Mouse (Mus musculus) 416B (cell line): ENCODE results near the gene Slc35e3.
"Not testable (repeated sequence)": the region's sequence is repeated elsewhere in the genome, so short reads cannot be mapped to it uniquely, and the experiment has no call there.

ENCODE experiments used
- DNase-seq: peaks from one replicate; pipeline ENCODE4 v3.0.0; 2011; ENCODE audit warnings: low read depth

Slc35e3 gene

DNA sequence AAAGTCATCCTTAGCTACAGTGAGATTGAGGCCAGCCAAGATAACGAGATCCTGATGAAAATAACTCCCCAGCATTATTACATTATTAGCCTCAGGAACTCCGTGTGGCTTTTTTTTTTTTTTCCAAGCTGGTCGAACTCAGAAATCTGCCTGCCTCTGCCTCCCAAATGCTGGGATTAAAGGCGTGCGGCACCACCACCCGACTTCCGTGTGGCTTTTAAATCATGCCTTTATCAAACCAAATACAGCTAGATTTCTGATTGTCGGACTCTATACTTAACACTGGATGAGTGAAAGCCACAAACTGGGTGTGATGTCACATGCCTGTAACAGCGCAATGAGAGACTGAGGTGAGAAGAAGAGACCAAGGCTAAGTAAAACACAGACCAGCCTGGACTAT, 33.3 kb downstream of the Slc35e3 start:
- no peak for DNase-seq

DNA sequence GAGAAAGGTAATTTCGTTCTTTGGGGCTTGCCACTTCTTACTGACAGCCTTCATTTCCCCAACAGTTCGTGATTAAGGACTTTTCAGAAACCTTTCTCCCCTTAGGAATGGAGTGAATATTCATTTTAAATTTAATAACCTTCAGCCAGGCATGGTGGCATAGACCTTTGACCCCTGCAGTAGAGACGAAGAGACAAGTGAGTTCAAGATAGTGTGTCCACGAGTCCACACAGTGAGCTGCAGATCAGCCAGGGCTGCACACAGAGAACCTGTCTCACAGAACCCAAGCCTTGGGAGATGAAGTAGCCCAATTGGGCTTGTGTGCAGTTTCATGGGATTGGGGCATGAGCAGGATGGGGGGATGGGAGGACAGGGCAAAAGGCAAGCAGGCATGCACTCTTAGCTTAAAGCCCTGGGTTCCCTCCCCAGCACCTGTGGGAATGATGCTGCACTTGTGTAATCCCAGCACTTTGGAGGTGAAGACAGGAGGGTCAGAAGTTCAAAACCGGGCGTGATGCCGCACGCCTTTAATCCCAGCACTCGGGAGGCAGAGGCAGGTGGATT, 33.9 kb downstream of the Slc35e3 start:
- DNase-seq: no peak

DNA sequence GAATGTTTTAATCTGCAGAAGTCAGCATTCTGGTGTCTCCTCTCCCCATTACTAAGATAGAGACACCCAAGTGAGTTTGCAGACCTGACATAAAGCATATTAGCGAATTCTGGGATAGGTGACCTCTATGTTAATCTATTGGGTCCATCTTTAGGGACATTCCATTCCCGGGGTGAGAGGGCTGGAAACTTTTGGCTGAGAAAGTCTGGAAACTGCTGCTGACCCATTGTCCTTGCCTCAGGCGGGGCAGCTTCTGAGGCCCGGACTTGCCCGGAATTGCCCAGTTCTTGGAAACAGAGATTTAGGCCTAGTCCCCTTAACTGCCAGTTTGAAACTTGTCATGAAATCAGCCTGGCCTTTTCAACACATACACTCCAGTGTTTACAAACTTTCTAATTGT, 34.8 kb downstream of the Slc35e3 start:
- DNase-seq: no peak

DNA sequence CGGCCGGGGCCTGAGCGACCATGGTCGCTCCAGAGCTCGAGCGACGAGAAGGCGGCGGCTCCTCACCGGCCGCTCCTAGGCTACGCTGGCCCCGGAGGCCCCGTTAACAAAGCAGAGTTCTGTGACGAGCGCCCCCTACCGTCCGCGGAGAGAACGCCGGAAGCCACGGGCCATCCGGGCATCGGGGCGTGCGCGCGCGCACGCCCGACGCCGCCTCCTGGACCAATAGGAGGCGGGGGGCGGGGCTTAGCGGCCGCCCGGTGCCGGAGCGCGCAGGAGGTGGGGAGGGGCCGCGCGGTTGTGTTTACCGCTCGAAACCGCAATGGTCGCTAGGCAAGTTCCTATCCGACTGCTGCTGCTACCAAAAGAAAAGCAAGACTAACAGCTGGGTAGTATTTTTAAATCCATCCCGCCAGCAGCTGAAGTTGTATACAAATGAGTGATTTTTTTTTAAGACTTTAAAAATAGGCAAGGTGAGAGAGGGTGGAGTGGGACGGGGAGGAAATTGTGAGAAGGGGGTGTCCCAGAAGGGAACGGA, 35.5 kb downstream of the Slc35e3 start, which contains the start of gene Mdm2:
Gene Mdm2 (minus strand): TSS at position 155 of the 538 bp plus-strand sequence.
- DNase-seq: peak; percentile 94

DNA sequence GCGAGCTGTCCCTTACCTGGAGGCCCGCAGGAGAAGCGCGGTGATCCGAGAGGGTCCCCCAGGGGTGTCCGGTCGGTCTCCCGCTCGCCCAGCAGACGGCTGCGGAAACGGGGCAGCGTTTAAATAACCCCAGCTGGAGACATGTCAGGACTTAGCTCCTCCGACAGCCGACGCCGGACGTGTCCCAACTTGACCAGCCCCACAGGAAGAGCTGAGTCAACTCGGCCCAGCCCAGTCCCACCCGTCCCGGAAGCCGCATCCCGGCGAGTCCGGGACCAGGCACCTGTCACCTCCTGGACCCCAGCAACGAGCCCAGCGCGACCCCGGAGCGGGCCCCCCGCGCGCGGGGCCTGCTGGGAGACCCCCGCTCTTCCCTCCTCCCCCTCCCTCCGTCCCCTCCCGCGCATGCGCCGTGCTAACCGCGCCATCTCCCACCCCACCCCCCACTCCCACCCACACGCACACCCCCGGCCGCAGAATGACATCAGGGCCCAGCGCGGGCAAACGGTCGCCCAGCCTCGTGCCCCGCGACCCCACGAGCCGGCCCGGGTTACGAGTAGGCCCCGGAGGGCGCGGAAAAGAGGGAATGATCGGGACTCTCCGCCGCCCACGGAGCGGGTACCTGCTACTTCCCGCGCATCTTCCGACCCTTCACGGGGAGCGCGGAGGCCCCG, 36.1 kb downstream of the Slc35e3 start:
- peak; percentile 96 for DNase-seq

DNA sequence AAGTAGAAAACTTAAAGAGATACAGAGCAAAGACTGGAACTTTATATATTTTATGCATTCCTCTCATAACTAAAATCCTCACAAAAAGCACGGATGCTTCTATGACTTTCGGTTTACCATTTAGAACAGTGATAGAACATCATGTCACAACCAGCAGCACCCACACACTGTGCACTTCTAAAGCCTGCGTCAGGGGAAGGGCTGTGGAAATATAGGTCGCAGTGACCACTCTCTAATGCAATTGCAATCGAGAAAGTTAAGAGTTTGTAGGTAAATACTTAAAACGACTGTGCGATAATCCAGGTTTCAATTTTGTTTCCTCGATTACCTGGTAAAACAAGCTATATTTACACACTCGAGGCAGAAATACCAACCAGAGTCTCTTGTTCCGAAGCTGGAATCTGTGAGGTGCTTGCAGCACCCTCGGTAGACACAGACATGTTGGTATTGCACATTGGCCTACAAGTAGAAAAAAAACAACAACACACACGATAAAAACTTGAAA, 36.8 kb downstream of the Slc35e3 start:
- DNase-seq: peak; percentile 45

DNA sequence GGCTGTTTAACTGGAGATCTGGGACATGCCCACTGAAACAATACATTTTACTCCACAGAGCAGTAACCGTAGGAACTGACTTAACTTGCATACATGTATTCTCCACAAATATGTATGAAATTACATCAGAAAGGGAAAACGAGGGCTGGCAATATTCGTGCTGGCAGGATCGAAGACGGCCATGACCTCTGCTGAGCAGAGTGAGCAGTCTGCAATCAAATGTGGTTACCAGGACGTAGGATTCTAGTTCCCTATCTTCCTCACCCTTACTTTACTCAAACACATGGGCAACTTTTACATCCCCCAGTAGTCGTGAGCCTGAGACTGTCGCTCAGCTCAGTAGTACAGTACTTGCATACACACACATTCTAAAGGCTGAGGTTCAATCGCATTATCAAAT, 37.3 kb downstream of the Slc35e3 start:
- peak; percentile 50 for DNase-seq

DNA sequence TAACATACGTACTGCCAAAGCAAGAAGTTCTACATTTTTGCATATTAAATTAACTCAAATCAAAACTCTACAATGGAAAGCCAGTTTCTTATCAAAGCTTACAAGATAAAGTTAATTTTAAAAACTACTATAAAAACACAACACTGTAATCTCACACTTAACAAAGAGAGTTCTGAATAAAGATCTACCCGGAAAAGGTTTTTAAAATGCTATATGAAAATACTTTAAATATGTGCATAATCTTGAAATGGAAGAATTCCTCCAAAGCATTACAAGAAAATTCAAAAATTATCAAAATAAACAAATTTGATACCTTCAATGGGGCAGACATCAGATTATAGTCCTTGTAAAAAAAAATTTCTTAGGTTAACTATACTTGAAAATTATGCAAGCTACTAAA, 37.8 kb downstream of the Slc35e3 start:
- no peak for DNase-seq

DNA sequence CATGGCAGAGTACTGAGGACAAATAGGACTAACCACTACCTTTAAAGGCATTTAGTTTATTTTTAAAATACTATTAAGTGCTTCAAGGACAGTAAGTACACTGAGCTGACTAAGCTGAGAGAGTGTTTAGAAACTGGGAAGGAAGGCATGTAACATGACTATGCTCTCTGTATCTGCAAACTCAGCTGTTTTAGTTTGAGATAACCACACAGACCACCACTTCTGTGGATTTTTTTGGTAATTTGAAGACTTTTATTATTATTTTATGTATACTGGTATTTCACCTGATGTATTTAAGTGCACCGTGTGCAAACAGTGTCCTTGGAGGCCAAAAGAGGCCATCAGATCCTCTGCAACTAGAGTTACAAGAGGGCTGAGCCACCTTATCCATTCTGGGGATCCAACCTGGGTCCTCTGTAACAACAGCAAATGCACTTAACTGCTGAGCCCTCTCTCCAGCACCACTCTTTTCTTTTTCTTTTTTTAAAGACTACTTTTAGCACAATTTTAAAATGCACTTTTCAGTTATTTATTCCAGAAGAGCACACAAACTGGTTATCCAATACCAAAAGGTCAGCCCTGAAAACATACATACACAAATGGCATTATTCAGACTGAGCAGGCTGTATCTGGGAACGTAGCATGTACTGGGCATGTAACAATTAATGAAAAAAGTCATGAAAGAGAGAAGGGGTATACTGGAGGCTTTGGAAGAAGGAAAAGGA, 38.9 kb downstream of the Slc35e3 start:
- no peak for DNase-seq

DNA sequence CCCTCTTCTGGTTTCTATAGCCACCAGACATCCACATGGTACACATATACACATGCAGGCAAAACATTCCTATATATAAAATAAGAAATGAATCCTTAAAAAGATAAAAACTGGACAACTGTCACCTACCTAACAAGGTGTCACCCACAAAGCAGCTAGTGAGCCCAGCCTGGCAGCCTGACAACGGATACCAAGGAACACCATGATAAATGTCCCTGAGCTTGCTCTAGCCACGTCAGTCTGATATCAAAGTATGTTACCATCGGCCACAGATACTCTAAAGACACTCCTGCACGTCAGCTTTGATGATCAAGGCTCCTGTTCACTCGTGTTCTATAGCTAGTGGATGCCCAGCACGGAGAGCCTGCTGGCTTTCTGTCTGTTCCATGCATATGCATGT, 39.7 kb downstream of the Slc35e3 start:
- no peak for DNase-seq

DNA sequence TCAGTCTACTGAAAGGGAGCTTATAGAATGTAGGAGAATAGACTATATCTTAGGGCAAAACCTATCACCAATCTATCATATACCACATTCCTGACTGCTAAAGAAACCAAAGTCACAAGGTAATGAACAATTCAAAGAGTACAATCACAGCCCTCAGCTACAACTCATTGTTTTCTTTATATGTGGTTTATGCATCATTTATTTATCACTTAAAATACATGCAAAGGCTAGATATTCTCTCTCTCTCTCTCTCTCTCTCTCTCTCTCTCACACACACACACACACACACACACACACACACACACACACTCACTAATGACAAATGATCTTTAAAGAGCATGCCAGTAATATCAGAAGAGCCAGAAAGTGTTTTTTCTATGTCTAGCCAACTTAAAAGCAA, 40.4 kb downstream of the Slc35e3 start:
- no peak for DNase-seq

DNA sequence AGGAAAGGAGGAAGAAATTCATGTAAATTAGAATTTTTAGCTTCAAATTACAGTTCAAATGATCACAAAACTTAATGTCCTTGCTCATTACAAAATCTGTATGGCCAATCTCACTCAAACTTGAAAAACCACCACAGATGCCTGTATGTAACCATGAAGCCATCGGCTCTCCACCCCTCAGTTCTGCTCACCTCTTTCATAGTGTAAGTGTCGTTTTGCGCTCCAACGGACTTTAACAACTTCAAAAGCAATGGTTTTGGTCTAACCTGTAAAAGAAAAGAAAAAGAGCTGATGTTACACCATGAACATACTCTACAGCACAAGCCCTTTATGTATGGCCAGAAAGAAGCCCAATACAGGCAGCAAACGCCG, 41.2 kb downstream of the Slc35e3 start:
- DNase-seq: no peak

DNA sequence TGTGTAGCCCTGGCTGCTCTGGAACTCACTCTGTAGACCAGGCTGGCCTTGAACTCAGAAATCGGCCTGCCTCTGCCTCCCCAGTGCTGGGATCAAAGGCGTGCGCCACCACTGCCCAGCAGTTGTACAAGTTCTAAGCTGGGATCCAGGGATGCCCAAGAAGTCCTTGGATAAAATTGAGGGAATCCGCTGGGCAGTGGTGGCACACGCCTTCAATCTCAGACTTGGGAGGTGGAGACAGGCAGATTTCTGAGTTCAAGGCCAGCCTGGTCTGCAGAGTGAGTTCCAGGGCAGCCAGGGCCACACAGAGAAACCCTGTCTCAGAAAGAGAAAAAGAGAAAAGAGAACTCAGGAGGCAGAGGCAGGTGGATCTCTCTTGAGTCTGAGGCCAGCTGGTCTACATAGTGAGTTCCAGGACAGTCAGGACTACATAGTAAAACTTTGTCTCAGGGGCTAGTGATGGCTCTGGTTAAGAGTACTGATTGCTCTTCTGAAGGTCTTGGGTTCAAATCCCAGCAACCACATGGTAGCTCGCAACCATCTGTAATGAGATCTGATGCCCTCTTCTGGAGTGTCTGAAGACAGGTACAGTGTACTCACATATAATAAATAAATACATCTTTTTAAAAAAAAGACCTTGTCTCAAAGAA, 41.7 kb downstream of the Slc35e3 start:
- DNase-seq: not testable (repeated sequence)

DNA sequence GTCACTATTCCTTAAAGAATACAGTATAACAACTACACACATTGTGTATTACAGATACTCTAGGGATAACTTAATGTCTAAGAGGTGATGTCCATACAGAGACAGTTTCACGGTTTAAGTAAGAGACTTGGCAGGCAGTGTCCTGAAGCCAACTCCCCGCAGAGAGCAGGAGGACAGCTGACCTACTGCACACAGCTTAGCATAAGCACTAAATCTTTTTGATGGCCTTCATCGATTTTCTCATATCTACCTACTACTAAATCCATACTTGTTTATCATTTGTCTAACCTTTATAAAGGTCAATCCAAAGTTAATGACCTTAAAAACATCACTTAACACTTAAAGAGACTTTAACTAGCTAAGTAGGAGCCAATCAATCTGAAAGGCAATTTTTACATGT, 42.7 kb downstream of the Slc35e3 start:
- no peak for DNase-seq

DNA sequence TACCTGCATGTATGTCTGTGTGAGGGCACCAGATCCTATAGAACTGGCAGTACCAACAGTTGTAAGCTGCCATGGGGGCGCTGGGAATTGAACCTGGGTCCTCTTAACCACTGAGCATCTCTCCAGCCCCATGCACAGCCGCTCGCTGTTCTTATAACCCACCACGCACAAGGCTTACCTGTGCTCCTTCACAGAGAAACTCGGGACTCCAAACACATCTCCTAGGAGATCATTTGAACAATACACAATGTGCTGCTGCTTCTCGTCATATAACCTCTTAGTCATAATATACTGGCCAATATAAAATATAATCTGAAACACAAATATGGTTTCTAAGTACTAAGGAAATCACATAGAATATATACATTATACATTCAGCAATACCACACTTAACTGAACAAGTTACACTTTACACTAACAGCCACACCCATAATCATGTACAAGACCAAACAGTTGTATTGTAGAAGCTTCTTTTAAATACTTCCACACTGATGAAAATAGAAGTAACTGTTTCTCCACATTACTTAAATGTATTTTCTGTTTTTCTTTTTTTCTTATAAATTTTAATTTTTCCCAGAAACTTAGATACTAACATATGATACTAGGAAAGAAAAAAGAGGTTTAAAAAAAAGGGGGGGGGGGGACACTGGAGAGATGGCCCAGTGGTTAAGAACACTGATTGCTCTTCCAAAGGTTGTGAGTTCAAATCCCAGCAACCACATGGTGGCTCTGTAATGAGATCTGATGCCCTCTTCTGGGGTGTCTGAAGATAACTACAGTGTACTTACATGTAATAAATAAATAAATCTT, 43.9 kb downstream of the Slc35e3 start:
- DNase-seq: no peak

DNA sequence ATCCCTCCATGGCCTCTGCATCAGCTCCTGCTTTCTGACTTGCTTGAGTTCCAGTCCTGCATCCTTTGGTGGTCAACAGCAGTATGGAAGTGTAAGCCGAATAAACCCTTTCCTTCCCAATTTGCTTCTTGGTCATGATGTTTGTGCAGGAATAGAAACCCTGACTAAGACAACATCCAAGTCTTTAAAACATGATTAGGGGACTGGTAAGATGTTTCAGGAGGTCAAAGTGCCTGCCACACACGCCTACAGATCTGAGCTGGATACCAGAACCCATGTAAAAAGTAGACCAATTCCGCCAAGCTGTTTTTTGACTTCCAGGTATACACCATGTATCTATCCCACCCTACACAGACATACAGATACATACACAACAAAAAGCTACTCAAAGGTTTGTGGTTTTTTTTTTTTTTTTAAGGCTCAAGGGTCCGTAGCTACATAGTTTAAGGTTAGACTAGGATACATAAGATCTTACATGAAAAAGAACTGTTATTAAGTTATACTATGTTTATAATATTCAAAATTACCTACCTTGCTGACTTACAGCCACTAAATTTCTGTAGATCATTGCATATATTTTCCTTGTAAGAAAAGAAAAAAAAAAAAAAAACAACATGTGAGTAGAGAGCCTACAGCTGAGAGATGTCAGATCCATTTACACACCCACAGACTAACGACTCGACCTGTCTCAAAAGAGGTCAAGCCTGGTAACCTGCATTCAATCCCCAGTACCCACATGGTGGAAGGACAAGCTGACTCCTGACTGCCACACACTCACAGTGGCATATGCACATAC, 44.9 kb downstream of the Slc35e3 start:
- no peak for DNase-seq

DNA sequence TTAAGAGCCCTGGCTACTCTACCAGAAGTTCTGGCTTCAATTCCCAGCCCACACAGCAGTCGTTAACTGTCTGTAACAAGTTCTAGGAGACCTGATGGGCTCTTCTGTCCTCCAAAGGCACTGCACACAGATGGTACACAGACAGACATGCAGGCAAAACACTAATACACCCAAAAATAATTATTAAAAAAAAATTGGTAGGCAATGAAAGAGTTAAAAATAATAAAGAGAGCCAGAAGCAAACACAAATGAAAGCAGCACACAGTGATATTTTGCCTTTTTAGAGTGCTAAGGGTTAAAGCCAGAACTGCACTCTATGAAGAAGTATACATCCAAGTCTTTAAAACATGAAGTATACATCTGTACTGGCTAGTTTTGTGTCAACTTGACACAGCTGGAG, 45.7 kb downstream of the Slc35e3 start:
- DNase-seq: no peak

DNA sequence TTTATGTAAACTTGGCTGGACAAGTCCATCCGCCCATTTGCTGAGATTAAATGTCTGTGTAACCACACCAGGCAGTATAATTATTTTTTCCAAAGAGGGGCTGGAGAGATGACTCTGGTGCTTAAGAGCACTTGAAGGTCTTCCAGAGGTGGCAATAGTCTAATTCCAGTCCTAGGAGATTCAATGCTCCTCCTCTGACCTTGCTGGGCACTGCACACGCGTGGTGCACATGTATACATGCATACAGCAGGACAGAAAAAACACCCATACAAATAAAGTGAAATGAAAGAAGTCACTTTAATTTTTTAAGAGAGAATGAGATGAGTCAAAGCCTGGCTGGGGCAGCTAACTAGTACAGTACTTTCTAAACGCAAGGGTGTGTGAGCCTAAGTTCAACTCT, 46.3 kb downstream of the Slc35e3 start:
- DNase-seq: no peak

DNA sequence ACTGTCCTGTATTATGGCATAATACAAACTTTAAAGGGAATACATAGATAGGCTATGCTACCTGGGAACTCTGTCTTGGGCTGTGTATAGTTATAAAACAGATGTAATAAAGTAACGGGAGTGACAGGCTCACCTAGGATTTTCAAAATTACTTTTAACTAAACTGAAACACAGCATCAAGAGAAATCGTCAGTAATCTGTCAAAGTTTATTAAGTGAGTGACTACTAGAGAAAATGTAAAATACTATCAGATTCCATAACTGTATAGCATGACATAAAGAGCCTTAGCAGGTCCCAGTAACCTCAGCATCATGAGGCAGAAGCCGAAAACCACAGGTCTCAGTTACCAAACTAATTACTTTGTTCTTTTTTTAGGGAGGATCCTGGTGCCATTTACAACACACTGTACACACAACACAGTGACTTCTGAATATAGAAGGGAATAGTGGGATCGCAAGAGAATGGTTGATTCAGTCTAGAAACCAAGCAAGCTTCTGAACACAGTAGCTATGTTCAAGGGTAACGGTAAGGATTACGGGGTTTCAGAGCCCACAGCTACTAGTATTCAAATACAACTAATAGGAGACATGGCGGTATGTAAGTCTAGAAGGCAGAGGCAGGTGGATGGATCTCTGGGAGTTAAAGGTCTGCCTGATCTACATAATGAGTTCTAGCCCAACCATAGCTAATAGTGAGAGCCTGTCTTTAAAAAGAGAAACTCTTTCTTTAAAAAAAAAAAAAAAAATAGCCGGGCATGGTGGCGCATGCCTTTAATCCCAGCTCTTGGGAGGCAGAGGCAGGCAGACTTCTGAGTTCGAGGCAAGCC, 47.6 kb downstream of the Slc35e3 start:
- no peak for DNase-seq

DNA sequence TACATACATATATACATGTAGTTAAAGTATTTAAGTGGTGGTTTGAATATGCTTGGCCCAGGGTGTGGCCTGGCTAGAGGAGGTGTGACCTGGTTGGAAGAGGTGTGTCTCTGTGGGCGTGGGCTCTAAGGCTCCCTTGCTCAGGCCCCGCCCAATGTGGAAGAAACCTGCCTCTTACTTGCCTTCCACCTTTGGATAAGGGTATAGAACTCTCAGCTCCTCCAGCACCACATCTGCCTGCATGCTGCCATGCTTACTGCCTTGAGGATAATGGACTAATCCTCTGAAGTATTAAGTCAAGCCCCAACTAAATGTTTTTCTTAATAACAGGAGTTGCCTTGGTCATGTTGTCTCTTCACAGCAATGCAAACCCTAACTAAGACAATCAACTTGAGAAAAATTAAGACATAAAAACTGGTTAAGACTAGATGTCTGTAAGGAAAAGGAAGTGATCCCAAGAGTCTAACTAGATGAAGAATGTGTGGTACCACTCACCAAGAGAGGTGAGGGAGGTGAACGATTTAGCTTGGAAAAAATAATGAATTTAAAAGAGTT, 48.5 kb downstream of the Slc35e3 start:
- no peak for DNase-seq
